Mouse (Mus musculus) Patski (cell line): Measurements from ENCODE around the gene Isy1. TPM values are rescaled to one million over a fixed set of nuclear protein-coding genes. Genes with fewer than 3 reads are reported as not detected.
A peak's percentile ranks its signal among the peaks of the same experiment; 100 is the strongest.

ENCODE experiments used
- ATAC-seq: fragments of 100-300 bp; one replicate; pipeline ENCODE4 v1.8.0; 2021
- CTCF ChIA-PET: fragments of 350-600 bp; sonication (Branson Sonifier 250); formaldehyde crosslinking; loops from one replicate; lab custom pipeline; 2022; ENCODE audit warnings: inconsistent platforms; lab: Charles Lee
- POLR2A ChIA-PET: fragments of 350-600 bp; sonication (Branson Sonifier 250); formaldehyde crosslinking; loops from one replicate; lab custom pipeline; 2022; ENCODE audit warnings: antibody characterized with exemption, inconsistent platforms; lab: Charles Lee
- DNase-seq: peaks from one replicate; pipeline ENCODE4 v3.0.0-alpha.2; 2011; ENCODE audit warnings: low read depth, low spot score
- H3K27me3 ChIP-seq: fragments of 371-371 bp; one replicate; pipeline ENCODE4 v1.5.1; 2021
- CTCF ChIP-seq: fragments of 100-300 bp; IDR thresholded peaks from one replicate; pipeline ENCODE4 v1.5.1; 2021
- in situ Hi-C: fragments of 300-500 bp; cut with MboI; formaldehyde crosslinking; loops from 3 replicates; pipeline ENCODE4 v1.11.1; 2018; ENCODE audit warnings: low pct_unique_long_range_greater_than_20kb, mixed read lengths
- polyA plus RNA-seq: library from polyadenylated mRNA; unstranded; gene quantifications from one replicate; pipeline ENCODE4 v1.2.3, GENCODE M21; 2021

Isy1 gene
- polyA plus RNA-seq, 1 experiment from 2014 or later, result 59.6 TPM

DNA sequence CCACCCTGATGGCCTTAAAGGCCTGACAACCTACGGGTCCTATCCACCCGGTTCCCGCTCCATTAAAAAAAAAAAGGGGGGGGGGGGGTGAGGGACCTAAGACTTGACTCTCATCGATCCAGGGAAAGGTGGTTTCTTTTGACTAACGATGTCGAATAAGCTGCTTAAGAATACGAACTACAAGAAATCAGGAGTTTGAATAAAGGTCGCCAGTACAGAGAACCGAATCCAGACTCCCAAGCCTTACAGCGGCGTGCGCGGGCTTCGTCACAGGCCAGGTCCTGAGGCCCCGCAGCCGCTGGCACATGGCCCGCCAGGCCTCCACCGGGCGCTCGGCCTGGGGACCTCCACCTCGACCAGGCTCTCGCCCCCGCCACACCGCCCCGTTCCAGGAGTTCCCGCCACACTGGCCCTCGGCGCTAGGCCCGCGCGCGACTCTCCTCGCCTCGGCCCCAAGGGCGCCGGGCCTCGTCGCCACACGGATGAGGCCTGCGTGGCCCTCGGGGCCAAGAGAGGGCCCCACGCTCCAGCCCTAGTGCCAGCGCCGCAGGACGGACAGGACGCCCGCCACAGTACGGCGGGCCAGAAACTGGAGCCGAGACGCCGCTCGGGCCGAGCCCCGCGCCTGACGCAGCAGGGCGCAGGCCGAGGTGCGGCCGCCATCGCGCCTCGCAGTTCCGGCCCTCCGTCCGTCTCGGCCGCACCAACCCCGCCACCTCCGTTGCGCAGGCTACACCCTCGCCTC is 11.7 kb upstream of the Isy1 start:
- ChIA-PET CTCF (no interaction called here), POLR2A (interaction anchor here (0.6 to 1.2 kb wide), 2 partner anchors 37 to 119 kb away, joined by 3 to 4 read pairs; partner anchors contain the start of gene Copg1)
- TF ChIP-seq CTCF, result no peak
- H3K27me3 ChIP-seq, result no peaks in the 10 kb centered on the region
- in situ Hi-C loops, result loop anchor here (5.0 kb wide), 1 partner anchor 37 kb away; the partner anchor contains the start of gene Copg1
- ATAC-seq (peak; percentile 63), DNase-seq (no peak)

DNA sequence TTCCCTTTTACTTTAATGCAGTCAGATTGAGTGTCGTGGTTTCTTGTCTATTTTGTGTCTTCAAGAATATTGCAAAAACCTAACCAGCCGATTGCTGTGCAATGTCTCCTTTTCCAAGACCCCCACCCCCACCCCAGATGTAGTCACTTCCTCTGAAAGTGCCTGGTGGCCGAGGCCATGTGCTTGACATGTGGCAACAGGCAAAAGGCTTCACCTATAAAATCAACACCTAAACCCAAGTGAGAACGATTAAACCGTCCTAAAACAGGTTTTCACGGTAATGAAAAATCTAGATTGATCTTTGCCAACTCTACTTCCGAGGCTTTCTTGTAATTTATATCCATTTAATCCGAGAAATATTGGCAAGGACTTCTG is 11.2 kb upstream of the Isy1 start:
- in situ Hi-C loops, result loop anchor here (5.0 kb wide), 1 partner anchor 38 kb away; the partner anchor contains the start of gene Copg1
- H3K27me3 ChIP-seq, result no peaks in the 10 kb centered on the region
- DNase-seq (no peak), ATAC-seq (no peak)
- ChIA-PET CTCF (interaction anchor here (1.0 kb wide), 1 partner anchor 37 kb away, joined by 3 read pairs; the partner anchor contains the start of gene Copg1), POLR2A (interaction anchor here (1.2 kb wide), 1 partner anchor 37 kb away, joined by 3 read pairs; the partner anchor contains the start of gene Copg1)
- no peak for TF ChIP-seq CTCF

DNA sequence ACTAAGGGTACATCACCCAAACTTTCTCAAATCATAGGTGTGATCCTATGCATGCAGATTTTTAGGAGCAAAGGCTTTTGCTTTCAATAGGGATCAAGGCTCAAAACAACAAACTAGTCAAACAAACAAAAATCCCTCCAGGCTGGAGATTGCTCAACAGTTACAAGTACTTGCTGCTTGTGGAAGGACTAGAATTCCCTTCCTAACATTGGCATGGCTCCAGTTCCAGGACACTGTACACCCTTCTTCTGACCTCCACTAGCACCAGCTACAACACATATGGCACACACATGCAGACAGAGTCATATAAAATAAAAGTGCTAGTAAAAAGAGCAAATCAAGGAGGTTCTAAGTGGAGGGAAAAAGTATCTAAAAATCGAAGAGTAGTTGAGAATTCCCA is 8.2 kb upstream of the Isy1 start:
- CTCF ChIA-PET, result no interaction called here
- ATAC-seq (no peak), DNase-seq (no peak)
- in situ Hi-C loops, result no loop called here
- TF ChIP-seq CTCF, result no peak
- no peaks in the 10 kb centered on the region for H3K27me3 ChIP-seq
- POLR2A ChIA-PET, result no interaction called here

DNA sequence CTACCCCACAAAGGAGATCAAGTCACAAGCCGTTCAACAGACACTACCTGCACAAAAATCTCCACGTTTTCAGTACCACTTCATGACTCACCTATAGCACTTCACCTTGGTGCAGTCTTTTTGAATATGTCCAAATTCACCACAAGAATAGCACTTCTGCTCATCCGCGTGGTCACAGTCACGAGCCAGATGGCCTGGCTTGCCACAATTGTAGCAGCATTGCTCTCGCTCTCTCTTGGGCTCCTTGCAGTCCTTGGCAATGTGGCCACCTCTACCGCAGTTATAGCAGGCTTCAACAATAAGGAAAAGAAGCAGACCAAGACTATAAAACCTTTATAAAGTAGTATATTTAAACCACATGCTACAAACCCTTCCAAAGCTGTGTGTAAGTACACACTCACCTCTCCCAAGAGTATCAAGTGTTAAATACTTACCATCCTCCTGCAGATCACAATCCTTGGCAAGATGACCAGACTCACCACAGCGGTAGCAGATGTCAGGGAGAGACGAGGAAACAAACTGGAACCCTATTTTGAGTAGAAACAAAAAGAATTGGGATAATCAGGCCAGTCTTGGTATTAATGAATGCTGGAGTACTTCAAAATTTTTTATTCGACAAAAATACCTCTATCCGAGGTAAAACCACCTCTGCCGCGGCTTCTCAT is 6.6 kb upstream of the Isy1 start:
- H3K27me3 ChIP-seq, result no peaks in the 10 kb centered on the region
- in situ Hi-C loops, result no loop called here
- DNase-seq, result no peak
- ChIA-PET POLR2A (no interaction called here), CTCF (no interaction called here)
- TF ChIP-seq CTCF, result no peak
- ATAC-seq, result no peak

DNA sequence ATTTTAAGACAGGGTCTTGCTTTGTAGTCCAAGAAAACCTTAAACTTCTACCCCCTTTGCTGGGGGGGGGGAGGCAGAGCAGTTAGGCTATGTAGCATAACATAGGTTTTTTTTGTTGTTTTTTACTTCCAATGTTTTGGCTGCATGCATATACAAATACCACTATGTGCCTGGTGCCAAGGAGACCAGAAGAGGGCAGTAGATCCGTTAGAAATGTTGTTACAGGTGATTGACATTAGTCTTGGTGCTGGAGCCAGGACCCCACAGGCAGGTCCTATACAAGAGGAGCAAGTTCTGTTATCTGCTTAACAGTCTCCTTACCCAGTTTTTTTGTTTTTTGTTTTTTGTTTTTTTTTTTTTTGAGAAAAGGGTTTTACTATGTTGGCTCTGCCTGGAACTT is 3.7 kb upstream of the Isy1 start:
- in situ Hi-C loops, result no loop called here
- ChIA-PET POLR2A (no interaction called here), CTCF (no interaction called here)
- no peak for TF ChIP-seq CTCF
- H3K27me3 ChIP-seq, result no peaks in the 10 kb centered on the region
- no peak for DNase-seq
- ATAC-seq, result no peak

DNA sequence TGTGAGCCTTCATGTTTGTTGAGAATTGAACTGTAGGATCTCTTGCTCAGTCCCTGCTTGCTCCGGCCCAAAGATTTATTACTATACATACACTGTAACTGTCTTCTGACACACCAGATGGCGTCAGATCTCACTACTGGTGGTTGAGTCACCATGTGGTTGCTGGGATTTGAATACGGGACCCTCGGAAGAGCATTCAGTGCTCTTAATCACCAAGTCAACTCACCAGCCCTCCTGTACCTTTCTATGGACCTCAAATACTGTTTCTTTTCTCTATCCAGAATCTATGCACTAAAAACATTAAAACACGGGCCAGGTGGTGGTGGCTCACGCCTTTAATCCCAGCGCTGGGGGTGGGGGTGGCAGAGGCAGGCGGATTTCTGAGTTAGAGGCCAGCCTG is 3.0 kb upstream of the Isy1 start:
- DNase-seq, result no peak
- no peaks in the 10 kb centered on the region for H3K27me3 ChIP-seq
- in situ Hi-C loops, result no loop called here
- no peak for TF ChIP-seq CTCF
- ATAC-seq, result no peak
- CTCF ChIA-PET, result no interaction called here
- POLR2A ChIA-PET, result no interaction called here

DNA sequence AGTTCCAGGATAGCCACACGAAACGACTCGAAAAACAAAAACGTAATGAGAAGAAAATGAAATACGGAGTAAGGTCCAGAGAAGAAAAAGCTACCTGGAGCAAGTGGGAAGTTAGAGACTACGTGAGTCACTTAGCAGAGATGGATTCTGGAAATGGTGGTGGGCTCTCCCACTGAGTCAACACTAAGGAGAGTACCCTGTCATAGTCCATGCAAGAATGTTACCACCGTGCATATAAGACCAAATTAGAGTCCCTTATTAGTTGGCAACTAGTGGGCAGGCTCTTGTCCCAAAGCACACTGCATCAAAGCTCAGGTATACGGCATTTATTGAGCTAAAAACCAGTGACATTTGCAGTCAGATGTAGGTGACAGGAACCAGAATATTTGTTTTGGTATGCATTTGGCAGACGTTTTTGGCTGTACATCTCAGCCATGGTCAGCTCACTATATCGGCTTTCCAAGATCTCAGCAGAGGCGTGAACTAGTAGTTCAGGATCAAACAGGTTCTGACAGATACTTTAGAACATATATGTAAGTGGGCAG is 1.3 kb upstream of the Isy1 start:
- no peak for TF ChIP-seq CTCF
- H3K27me3 ChIP-seq, result no peaks in the 10 kb centered on the region
- in situ Hi-C loops, result no loop called here
- DNase-seq (no peak), ATAC-seq (no peak)
- CTCF ChIA-PET, result interaction anchor here (1.4 kb wide), 1 partner anchor 48 kb away, joined by 5 read pairs; the partner anchor contains the start of gene Copg1
- POLR2A ChIA-PET, result interaction anchor here (1.2 kb wide), 1 partner anchor 12 kb away, joined by 3 read pairs; no protein-coding TSS in a partner anchor

DNA sequence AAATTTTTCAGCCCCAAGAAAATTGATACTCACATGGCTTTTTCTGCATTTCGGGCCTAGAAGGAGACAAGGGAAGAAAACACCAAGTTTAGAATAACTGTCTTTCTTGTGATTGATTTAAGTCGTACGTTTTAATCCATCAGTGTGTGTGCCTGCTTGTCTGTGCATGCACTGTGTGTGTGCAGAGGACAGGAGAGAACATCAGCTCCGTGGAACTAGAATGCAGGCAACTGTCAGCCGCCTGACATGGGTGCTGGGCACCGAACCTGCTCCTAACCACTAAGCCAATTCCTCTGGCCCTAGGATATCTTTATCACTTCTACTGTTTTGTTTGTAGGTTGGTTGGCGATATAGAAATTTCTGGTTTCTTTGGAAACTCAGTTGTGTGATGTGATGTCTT is 2.9 kb downstream of the Isy1 start, which contains the start of gene Gm45140:
TSS of gene Gm45140 (minus strand) at position 101 of the 400 bp plus-strand sequence.
- no peak for TF ChIP-seq CTCF
- in situ Hi-C loops, result no loop called here

DNA sequence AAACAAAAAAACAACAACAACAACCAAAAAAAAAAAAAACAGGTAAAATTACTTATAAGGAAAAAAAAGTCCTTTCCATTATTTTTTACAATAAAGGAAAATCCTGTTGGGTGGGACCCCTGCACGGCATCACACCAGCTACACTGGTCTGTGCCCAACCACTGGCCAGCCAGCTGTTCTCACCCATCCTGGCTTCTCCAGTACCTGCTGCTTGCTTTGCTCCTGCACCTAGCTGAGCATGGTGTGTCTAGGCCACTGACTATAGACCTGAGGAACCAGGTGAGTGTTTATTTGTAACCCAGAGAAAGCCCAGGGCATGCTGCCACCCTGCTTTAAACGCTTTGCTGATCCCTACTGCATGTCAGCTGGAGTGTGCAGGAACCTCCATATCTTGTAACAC is 18.2 kb downstream of the Isy1 start:
- ChIA-PET CTCF (no interaction called here), POLR2A (interaction anchor here (0.9 kb wide), 1 partner anchor 10 kb away, joined by 3 read pairs; no protein-coding TSS in a partner anchor)
- in situ Hi-C loops, result no loop called here
- no peaks in the 10 kb centered on the region for H3K27me3 ChIP-seq
- ATAC-seq (no peak), DNase-seq (no peak)
- TF ChIP-seq CTCF, result no peak

More for the DNA sequence above, 2.9 kb downstream of the Isy1 start, which contains the start of gene Gm45140:
- ATAC-seq, result no peak
- ChIA-PET POLR2A (no interaction called here), CTCF (interaction anchor here (1.1 kb wide), 1 partner anchor 21 kb away, joined by 3 read pairs; no protein-coding TSS in a partner anchor)
- no peaks in the 10 kb centered on the region for H3K27me3 ChIP-seq
- no peak for DNase-seq

DNA sequence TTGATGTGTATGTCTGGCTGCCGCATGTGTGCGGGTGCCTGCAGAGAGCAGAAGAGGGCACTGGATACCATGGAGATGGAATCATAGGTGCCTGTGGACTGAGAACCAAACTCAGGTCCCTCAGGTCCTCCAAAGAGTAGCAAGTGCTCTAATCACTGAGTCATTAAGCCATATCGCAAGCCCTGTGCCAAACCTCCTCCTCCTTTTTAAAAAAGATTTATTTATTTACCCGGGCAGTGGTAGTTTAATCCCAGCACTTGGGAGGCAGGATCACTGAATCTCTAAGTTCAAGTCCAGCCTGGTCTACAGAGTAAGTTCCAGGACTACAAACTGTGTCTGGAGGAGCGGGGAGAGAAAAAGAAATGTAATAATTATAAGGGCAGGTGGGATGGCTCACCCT is 24.1 kb downstream of the Isy1 start:
- ChIA-PET CTCF (no interaction called here), POLR2A (no interaction called here)
- in situ Hi-C loops, result no loop called here
- ATAC-seq (no peak), DNase-seq (no peak)
- TF ChIP-seq CTCF, result no peak
- no peaks in the 10 kb centered on the region for H3K27me3 ChIP-seq
